Mouse (Mus musculus): ENCODE data around the gene Cfap97.

DNA sequence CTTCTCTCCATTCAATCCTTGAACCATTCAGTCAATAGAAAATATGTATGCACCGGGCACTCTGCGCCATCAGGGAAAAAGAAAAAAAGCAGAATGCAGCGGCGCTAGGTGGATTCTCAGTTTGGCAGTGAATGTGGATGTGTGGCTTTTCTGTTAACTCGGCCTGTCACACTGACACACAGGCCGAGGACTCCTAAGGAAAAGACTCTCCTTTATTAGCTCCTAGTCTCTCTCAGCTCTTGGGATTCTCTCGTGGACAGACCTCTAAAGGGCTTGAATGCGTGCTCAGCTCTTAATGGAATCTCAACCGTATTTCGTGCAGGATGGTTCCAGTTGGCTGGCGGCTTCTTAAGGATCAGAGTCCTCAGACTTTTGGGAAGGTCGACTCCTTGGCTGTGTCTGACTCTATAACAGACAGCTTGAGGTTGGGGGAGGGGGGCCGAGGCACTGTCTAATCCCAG lies 60.1 kb downstream of the Cfap97 start:
- no peak for TF ChIP-seq CTCF (IDR thresholded peaks at IDR 0.05; ENCODE audit: borderline replicate concordance, control insufficient read depth, extremely low read depth, insufficient read depth, low read length, poor library complexity)
- no peak for TF ChIP-seq POLR2A (IDR thresholded peaks at IDR 0.05; ENCODE audit: control insufficient read depth, extremely low read depth, insufficient read depth, low read length, poor library complexity)

Measured in thymus, adult 2 months (tissue).